Mouse (Mus musculus) naive thymus-derived CD4-positive, alpha-beta T cell, adult 2 months (primary cell): ENCODE measurements around the gene Ccdc7a.

Source experiments
- DNase-seq: peaks from one replicate; pipeline ENCODE4 v3.0.0-alpha.2; 2011; ENCODE audit warnings: low read depth

Ccdc7a gene

GRCm38 (mm10) chr8:128686429-128686990, 378.8 kb downstream of the Ccdc7a start:
- DNase-seq = no peak

GRCm38 (mm10) chr8:128685507-128686428, 379.5 kb downstream of the Ccdc7a start, which contains the start of gene Itgb1:
Itgb1 (plus strand) TSS chr8:128685654.
- peak; percentile 65 for DNase-seq

- DNase-seq = peak; percentile 27
These were observed 380.5 kb downstream of the Ccdc7a start for GRCm38 (mm10) chr8:128684609-128685506.
